Mouse (Mus musculus): ENCODE measurements around the gene Dock9.

DNA sequence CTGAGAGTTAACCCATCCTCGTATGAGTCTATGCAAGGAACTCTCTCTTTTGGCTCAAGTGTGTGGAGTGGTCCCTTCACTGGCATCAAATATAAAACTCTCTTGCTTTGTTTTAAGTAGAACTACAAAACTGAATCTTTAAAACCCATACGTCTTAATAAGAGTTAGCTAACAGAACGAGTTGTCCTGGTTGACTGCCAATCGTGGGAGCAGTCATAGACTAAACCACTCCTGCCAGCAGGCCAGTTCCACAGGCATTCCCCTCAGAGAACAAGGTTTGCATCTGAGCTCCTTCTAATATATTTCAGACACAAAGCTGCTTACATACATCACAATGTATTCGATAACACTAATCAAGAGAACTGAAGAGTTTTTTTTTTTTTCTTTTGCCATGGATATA, 203.0 kb downstream of the Dock9 start:
- no peak for TF ChIP-seq CTCF (IDR thresholded peaks at IDR 0.05)
- TF ChIP-seq POLR2A (IDR thresholded peaks at IDR 0.05; ENCODE audit: insufficient read depth, low read depth, low read length) = no peak
